Mouse (Mus musculus): ENCODE data around the gene Nav1. TPM values are rescaled to one million over a fixed set of nuclear protein-coding genes. Genes with fewer than 3 reads are reported as not detected.

Nav1 gene
- polyA plus RNA-seq, 1 experiment: 31.7 TPM

DNA sequence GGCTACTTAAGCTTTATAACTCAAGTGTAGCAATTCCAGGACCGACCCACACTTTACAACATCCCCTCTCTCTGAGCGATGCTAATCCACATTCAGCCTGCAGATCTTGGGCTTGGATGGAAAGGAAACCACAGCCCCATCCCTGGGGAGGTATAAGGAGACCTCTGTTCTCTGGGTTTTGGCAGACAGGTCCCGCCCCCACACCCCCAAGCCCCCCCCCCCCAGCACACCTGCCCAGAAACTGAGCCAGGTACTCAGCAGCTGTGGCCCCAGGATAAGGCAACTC is 98.8 kb downstream of the Nav1 start:
- Histone ChIP-seq H3K9me3 (replicated peaks; ENCODE audit: control insufficient read depth, insufficient read depth, low read length, poor library complexity, severe bottlenecking) (no peaks in the 10 kb centered on the region), H3K4me3 (ENCODE audit: low read depth, low read length) (peak overlapping the region; percentile 31), H3K27ac (ENCODE audit: insufficient read depth, low read length) (peak overlapping the region; percentile 42; the same call in 1 of the 2 replicates), H3K4me1 (ENCODE audit: control insufficient read depth, insufficient read depth, low read length) (peaks cover 5% of the 10 kb centered on the region), H3K9ac (ENCODE audit: low read depth, poor library complexity, severe bottlenecking) (no peak overlapping the region), H3K36me3 (ENCODE audit: control insufficient read depth, insufficient read depth, low read length, poor library complexity, severe bottlenecking) (no peaks in the 10 kb centered on the region), H3K27me3 (ENCODE audit: control insufficient read depth, insufficient read depth, low read length, poor library complexity, severe bottlenecking) (no peaks in the 10 kb centered on the region)
- TF ChIP-seq CTCF (IDR thresholded peaks at IDR 0.05; ENCODE audit: low read depth, low read length) (no peak), POLR2A (IDR thresholded peaks at IDR 0.05; ENCODE audit: insufficient read depth, low read length) (no peak), EP300 (IDR thresholded peaks at IDR 0.05; ENCODE audit: insufficient read depth, low read depth, low read length) (no peak)

- H3K27ac ChIP-seq (ENCODE audit: insufficient read depth, low read length): peak overlapping the region; percentile 45
- no peaks in the 10 kb centered on the region for H3K9me3 ChIP-seq (replicated peaks; ENCODE audit: control insufficient read depth, insufficient read depth, low read length, poor library complexity, severe bottlenecking)
- peaks cover 5% of the 10 kb centered on the region for H3K4me1 ChIP-seq (ENCODE audit: control insufficient read depth, insufficient read depth, low read length)
- no peaks in the 10 kb centered on the region for H3K36me3 ChIP-seq (ENCODE audit: control insufficient read depth, insufficient read depth, low read length, poor library complexity, severe bottlenecking)
- no peak overlapping the region for H3K9ac ChIP-seq (ENCODE audit: low read depth, poor library complexity, severe bottlenecking)
- H3K27me3 ChIP-seq (ENCODE audit: control insufficient read depth, insufficient read depth, low read length, poor library complexity, severe bottlenecking): no peaks in the 10 kb centered on the region
- TF ChIP-seq CTCF (IDR thresholded peaks at IDR 0.05; ENCODE audit: low read depth, low read length) (no peak), EP300 (IDR thresholded peaks at IDR 0.05; ENCODE audit: insufficient read depth, low read depth, low read length) (peak; percentile 85), POLR2A (IDR thresholded peaks at IDR 0.05; ENCODE audit: insufficient read depth, low read length) (no peak)
- H3K4me3 ChIP-seq (ENCODE audit: low read depth, low read length): peak overlapping the region; percentile 31
Observed at GRCm38 (mm10) chr1:135507572-135508348, 99.3 kb downstream of the Nav1 start.

DNA sequence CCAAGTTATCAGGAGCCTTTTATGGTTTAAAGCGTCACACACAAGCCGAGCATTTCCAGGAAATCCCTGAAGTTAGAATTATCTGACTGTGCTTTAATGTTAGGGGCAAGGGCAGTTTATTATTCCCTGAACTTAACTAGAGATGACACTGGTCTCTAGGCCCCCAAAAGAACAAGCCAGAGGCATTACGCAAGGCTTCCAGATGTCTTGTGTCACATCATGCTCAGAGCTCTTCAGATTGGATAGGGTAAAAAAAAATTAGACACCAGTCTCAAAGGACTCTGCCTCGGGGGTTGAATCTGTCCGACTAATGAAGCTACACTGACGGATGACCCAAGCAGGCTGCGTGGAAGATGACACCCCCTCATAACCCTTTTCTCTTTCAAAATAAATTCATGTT is 101.6 kb downstream of the Nav1 start:
- Histone ChIP-seq H3K27ac (ENCODE audit: insufficient read depth, low read length) (no peak overlapping the region), H3K4me1 (ENCODE audit: control insufficient read depth, insufficient read depth, low read length) (peaks cover 6% of the 10 kb centered on the region)
- TF ChIP-seq CTCF (IDR thresholded peaks at IDR 0.05; ENCODE audit: low read depth, low read length) (no peak), POLR2A (IDR thresholded peaks at IDR 0.05; ENCODE audit: insufficient read depth, low read length) (no peak), EP300 (IDR thresholded peaks at IDR 0.05; ENCODE audit: insufficient read depth, low read depth, low read length) (no peak)

GRCm38 (mm10) chr1:135503436-135503835 is 103.7 kb downstream of the Nav1 start:
- Histone ChIP-seq H3K4me3 (ENCODE audit: low read depth, low read length) (no peak overlapping the region), H3K36me3 (ENCODE audit: control insufficient read depth, insufficient read depth, low read length, poor library complexity, severe bottlenecking) (no peaks in the 10 kb centered on the region), H3K27ac (ENCODE audit: insufficient read depth, low read length) (no peak overlapping the region), H3K4me1 (ENCODE audit: control insufficient read depth, insufficient read depth, low read length) (peaks cover 8% of the 10 kb centered on the region), H3K9me3 (replicated peaks; ENCODE audit: control insufficient read depth, insufficient read depth, low read length, poor library complexity, severe bottlenecking) (no peaks in the 10 kb centered on the region), H3K27me3 (ENCODE audit: control insufficient read depth, insufficient read depth, low read length, poor library complexity, severe bottlenecking) (no peaks in the 10 kb centered on the region), H3K9ac (ENCODE audit: low read depth, poor library complexity, severe bottlenecking) (no peak overlapping the region)
- no peak for TF ChIP-seq CTCF (IDR thresholded peaks at IDR 0.05; ENCODE audit: low read depth, low read length)
- TF ChIP-seq POLR2A (IDR thresholded peaks at IDR 0.05; ENCODE audit: insufficient read depth, low read length): no peak
- TF ChIP-seq EP300 (IDR thresholded peaks at IDR 0.05; ENCODE audit: insufficient read depth, low read depth, low read length): no peak

More for the DNA sequence above, 101.6 kb downstream of the Nav1 start:
- Histone ChIP-seq H3K36me3 (ENCODE audit: control insufficient read depth, insufficient read depth, low read length, poor library complexity, severe bottlenecking) (no peaks in the 10 kb centered on the region), H3K4me3 (ENCODE audit: low read depth, low read length) (no peak overlapping the region), H3K9me3 (replicated peaks; ENCODE audit: control insufficient read depth, insufficient read depth, low read length, poor library complexity, severe bottlenecking) (no peaks in the 10 kb centered on the region), H3K27me3 (ENCODE audit: control insufficient read depth, insufficient read depth, low read length, poor library complexity, severe bottlenecking) (no peaks in the 10 kb centered on the region), H3K9ac (ENCODE audit: low read depth, poor library complexity, severe bottlenecking) (no peak overlapping the region)

DNA sequence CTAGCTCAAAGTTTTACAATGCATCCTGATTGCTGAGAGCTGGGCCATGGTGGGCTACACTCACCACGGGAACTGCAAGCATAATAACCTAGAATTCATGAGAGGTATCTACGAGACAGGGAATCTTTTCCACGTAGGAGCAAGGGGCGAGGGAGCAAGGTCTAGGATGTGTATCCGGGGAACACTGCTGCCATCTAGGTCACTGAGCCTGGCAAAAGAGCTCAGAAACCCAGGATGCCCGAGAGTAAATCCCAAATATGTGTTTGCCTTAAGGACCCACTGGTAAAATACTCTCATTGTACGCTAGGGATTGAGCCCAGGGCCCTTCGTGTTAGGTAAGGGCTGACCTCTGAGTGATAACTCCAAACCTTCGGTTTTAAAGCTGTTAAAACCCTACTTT is 104.3 kb downstream of the Nav1 start:
- Histone ChIP-seq H3K27me3 (ENCODE audit: control insufficient read depth, insufficient read depth, low read length, poor library complexity, severe bottlenecking) (no peaks in the 10 kb centered on the region), H3K4me3 (ENCODE audit: low read depth, low read length) (no peak overlapping the region), H3K27ac (ENCODE audit: insufficient read depth, low read length) (no peak overlapping the region), H3K4me1 (ENCODE audit: control insufficient read depth, insufficient read depth, low read length) (peaks cover 8% of the 10 kb centered on the region), H3K9me3 (replicated peaks; ENCODE audit: control insufficient read depth, insufficient read depth, low read length, poor library complexity, severe bottlenecking) (no peaks in the 10 kb centered on the region), H3K9ac (ENCODE audit: low read depth, poor library complexity, severe bottlenecking) (no peak overlapping the region), H3K36me3 (ENCODE audit: control insufficient read depth, insufficient read depth, low read length, poor library complexity, severe bottlenecking) (no peaks in the 10 kb centered on the region)
- TF ChIP-seq CTCF (IDR thresholded peaks at IDR 0.05; ENCODE audit: low read depth, low read length): no peak

DNA sequence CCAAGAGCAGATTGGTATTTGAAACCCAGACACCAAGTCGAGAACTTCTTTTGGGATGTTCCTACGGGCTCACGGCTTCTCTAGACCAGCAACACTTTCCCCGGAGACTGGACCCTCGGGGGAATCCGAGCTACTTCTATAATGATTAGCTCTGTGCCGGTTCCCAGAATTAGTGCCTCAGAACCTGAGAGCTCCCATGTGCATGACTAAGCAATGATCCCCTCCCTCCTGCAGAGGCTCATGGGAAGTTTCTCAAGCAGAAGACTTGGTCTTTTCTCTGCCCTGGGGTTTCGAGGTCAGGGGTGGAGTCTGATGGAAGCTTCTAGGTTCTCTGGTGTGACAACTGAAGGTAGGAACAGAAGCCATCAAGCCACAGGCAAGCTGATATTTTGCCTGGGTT is 105.0 kb downstream of the Nav1 start:
- TF ChIP-seq CTCF (IDR thresholded peaks at IDR 0.05; ENCODE audit: low read depth, low read length): no peak
- 0 out of 2 replicates have a peak, but pooled peaks have one; percentile 27 for TF ChIP-seq EP300 (IDR thresholded peaks at IDR 0.05; ENCODE audit: insufficient read depth, low read depth, low read length)
- 0 out of 2 replicates have a peak overlapping the region, but pooled peaks have one; percentile 49 for H3K27ac ChIP-seq (ENCODE audit: insufficient read depth, low read length)
- H3K4me1 ChIP-seq (ENCODE audit: control insufficient read depth, insufficient read depth, low read length): peaks cover 7% of the 10 kb centered on the region
- H3K36me3 ChIP-seq (ENCODE audit: control insufficient read depth, insufficient read depth, low read length, poor library complexity, severe bottlenecking): no peaks in the 10 kb centered on the region
- no peak overlapping the region for H3K4me3 ChIP-seq (ENCODE audit: low read depth, low read length)
- H3K9ac ChIP-seq (ENCODE audit: low read depth, poor library complexity, severe bottlenecking): peak overlapping the region; percentile 53
- no peaks in the 10 kb centered on the region for H3K27me3 ChIP-seq (ENCODE audit: control insufficient read depth, insufficient read depth, low read length, poor library complexity, severe bottlenecking)
- H3K9me3 ChIP-seq (replicated peaks; ENCODE audit: control insufficient read depth, insufficient read depth, low read length, poor library complexity, severe bottlenecking): no peaks in the 10 kb centered on the region
